Mouse (Mus musculus): Measurements from ENCODE around the gene Aars2. TPM values are rescaled to one million over a fixed set of nuclear protein-coding genes. Genes with fewer than 3 reads are reported as not detected.

The Aars2 gene
- polyA plus RNA-seq, 1 experiment from 2014 or later: 19.9 TPM

GRCm38 (mm10) chr17:45524961-45525360 is 18.3 kb downstream of the Aars2 start:
- H3K4me1 ChIP-seq (replicated peaks; ENCODE audit: control insufficient read depth, insufficient read depth, low read length): peaks cover 9% of the 10 kb centered on the region
- H3K4me3 ChIP-seq (ENCODE audit: low read length): no peak overlapping the region
- no peaks in the 10 kb centered on the region for H3K9me3 ChIP-seq (ENCODE audit: control insufficient read depth, low read length)
- ATAC-seq (ENCODE audit: low read depth): no peak
- H3K27me3 ChIP-seq (ENCODE audit: control insufficient read depth, insufficient read depth, low read depth, low read length): peaks cover 3% of the 10 kb centered on the region
- H3K27ac ChIP-seq (ENCODE audit: low read length): no peak overlapping the region
- no peak overlapping the region for H3K4me2 ChIP-seq (ENCODE audit: low read depth, low read length)
- WGBS: 47% methylated on average over 4 of the region's 4 CpGs
- H3K36me3 ChIP-seq (ENCODE audit: control insufficient read depth, insufficient read depth, low read length): no peaks in the 10 kb centered on the region
- no peak overlapping the region for H3K9ac ChIP-seq (ENCODE audit: low read length)

GRCm38 (mm10) chr17:45526571-45526970 is 19.9 kb downstream of the Aars2 start:
- WGBS: 21% methylated on average over 5 of the region's 5 CpGs
- Histone ChIP-seq H3K27ac (ENCODE audit: low read length) (no peak overlapping the region), H3K4me2 (ENCODE audit: low read depth, low read length) (no peak overlapping the region), H3K27me3 (ENCODE audit: control insufficient read depth, insufficient read depth, low read depth, low read length) (peaks cover 11% of the 10 kb centered on the region), H3K9me3 (ENCODE audit: control insufficient read depth, low read length) (no peaks in the 10 kb centered on the region), H3K4me1 (replicated peaks; ENCODE audit: control insufficient read depth, insufficient read depth, low read length) (peaks cover 9% of the 10 kb centered on the region), H3K9ac (ENCODE audit: low read length) (no peak overlapping the region), H3K36me3 (ENCODE audit: control insufficient read depth, insufficient read depth, low read length) (no peaks in the 10 kb centered on the region), H3K4me3 (ENCODE audit: low read length) (no peak overlapping the region)
- ATAC-seq (ENCODE audit: low read depth): no peak

- H3K4me1 ChIP-seq (replicated peaks; ENCODE audit: control insufficient read depth, insufficient read depth, low read length): no peaks in the 10 kb centered on the region
- H3K36me3 ChIP-seq (ENCODE audit: control insufficient read depth, insufficient read depth, low read length): no peaks in the 10 kb centered on the region
- no peak overlapping the region for H3K27ac ChIP-seq (ENCODE audit: low read length)
Measured at GRCm38 (mm10) chr17:45530346-45530782, 23.7 kb downstream of the Aars2 start.

GRCm38 (mm10) chr17:45532896-45533295 is 26.3 kb downstream of the Aars2 start:
- no peak overlapping the region for H3K4me2 ChIP-seq (ENCODE audit: low read depth, low read length)
- no peaks in the 10 kb centered on the region for H3K36me3 ChIP-seq (ENCODE audit: control insufficient read depth, insufficient read depth, low read length)
- WGBS: 41% methylated on average over 15 of the region's 15 CpGs
- no peak overlapping the region for H3K27ac ChIP-seq (ENCODE audit: low read length)
- H3K4me1 ChIP-seq (replicated peaks; ENCODE audit: control insufficient read depth, insufficient read depth, low read length): no peaks in the 10 kb centered on the region
- no peak overlapping the region for H3K9ac ChIP-seq (ENCODE audit: low read length)
- H3K9me3 ChIP-seq (ENCODE audit: control insufficient read depth, low read length): no peaks in the 10 kb centered on the region
- ATAC-seq (ENCODE audit: low read depth): no peak
- H3K4me3 ChIP-seq (ENCODE audit: low read length): no peak overlapping the region
- H3K27me3 ChIP-seq (ENCODE audit: control insufficient read depth, insufficient read depth, low read depth, low read length): peaks cover 39% of the 10 kb centered on the region

More at GRCm38 (mm10) chr17:45530346-45530782, 23.7 kb downstream of the Aars2 start:
- no peak for ATAC-seq (ENCODE audit: low read depth)
- WGBS: 44% methylated on average over 13 of the region's 13 CpGs
- H3K4me3 ChIP-seq (ENCODE audit: low read length): no peak overlapping the region
- no peak overlapping the region for H3K9ac ChIP-seq (ENCODE audit: low read length)
- H3K27me3 ChIP-seq (ENCODE audit: control insufficient read depth, insufficient read depth, low read depth, low read length): peaks cover 27% of the 10 kb centered on the region
- no peaks in the 10 kb centered on the region for H3K9me3 ChIP-seq (ENCODE audit: control insufficient read depth, low read length)
- H3K4me2 ChIP-seq (ENCODE audit: low read depth, low read length): no peak overlapping the region

GRCm38 (mm10) chr17:45536264-45536663 is 29.6 kb downstream of the Aars2 start:
- H3K4me2 ChIP-seq (ENCODE audit: low read depth, low read length): no peak overlapping the region
- no peak overlapping the region for H3K4me3 ChIP-seq (ENCODE audit: low read length)
- peaks cover 30% of the 10 kb centered on the region for H3K27me3 ChIP-seq (ENCODE audit: control insufficient read depth, insufficient read depth, low read depth, low read length)
- no peaks in the 10 kb centered on the region for H3K36me3 ChIP-seq (ENCODE audit: control insufficient read depth, insufficient read depth, low read length)
- 6% methylated on average over 5 of the region's 5 CpGs for WGBS
- no peak for ATAC-seq (ENCODE audit: low read depth)
- no peak overlapping the region for H3K9ac ChIP-seq (ENCODE audit: low read length)
- H3K27ac ChIP-seq (ENCODE audit: low read length): no peak overlapping the region
- H3K4me1 ChIP-seq (replicated peaks; ENCODE audit: control insufficient read depth, insufficient read depth, low read length): no peaks in the 10 kb centered on the region
- no peaks in the 10 kb centered on the region for H3K9me3 ChIP-seq (ENCODE audit: control insufficient read depth, low read length)

- Histone ChIP-seq H3K27ac (ENCODE audit: low read length) (no peak overlapping the region), H3K27me3 (ENCODE audit: control insufficient read depth, insufficient read depth, low read depth, low read length) (peaks cover 30% of the 10 kb centered on the region), H3K9me3 (ENCODE audit: control insufficient read depth, low read length) (no peaks in the 10 kb centered on the region), H3K4me1 (replicated peaks; ENCODE audit: control insufficient read depth, insufficient read depth, low read length) (no peaks in the 10 kb centered on the region), H3K9ac (ENCODE audit: low read length) (no peak overlapping the region), H3K4me2 (ENCODE audit: low read depth, low read length) (no peak overlapping the region), H3K36me3 (ENCODE audit: control insufficient read depth, insufficient read depth, low read length) (no peaks in the 10 kb centered on the region), H3K4me3 (ENCODE audit: low read length) (no peak overlapping the region)
- WGBS: 48% methylated on average over 4 of the region's 4 CpGs
- no peak for ATAC-seq (ENCODE audit: low read depth)
Measured at GRCm38 (mm10) chr17:45538394-45538793, 31.8 kb downstream of the Aars2 start.

- Histone ChIP-seq H3K4me1 (replicated peaks; ENCODE audit: control insufficient read depth, insufficient read depth, low read length) (no peaks in the 10 kb centered on the region), H3K36me3 (ENCODE audit: control insufficient read depth, insufficient read depth, low read length) (no peaks in the 10 kb centered on the region), H3K27me3 (ENCODE audit: control insufficient read depth, insufficient read depth, low read depth, low read length) (peaks cover 40% of the 10 kb centered on the region), H3K27ac (ENCODE audit: low read length) (no peak overlapping the region), H3K4me2 (ENCODE audit: low read depth, low read length) (no peak overlapping the region), H3K9ac (ENCODE audit: low read length) (no peak overlapping the region), H3K9me3 (ENCODE audit: control insufficient read depth, low read length) (no peaks in the 10 kb centered on the region), H3K4me3 (ENCODE audit: low read length) (no peak overlapping the region)
- no peak for ATAC-seq (ENCODE audit: low read depth)
- WGBS: 68% methylated on average over 21 of the region's 21 CpGs
Measured at GRCm38 (mm10) chr17:45539664-45540063, 33.0 kb downstream of the Aars2 start.

- Histone ChIP-seq H3K36me3 (ENCODE audit: control insufficient read depth, insufficient read depth, low read length) (no peaks in the 10 kb centered on the region), H3K9ac (ENCODE audit: low read length) (no peak overlapping the region), H3K9me3 (ENCODE audit: control insufficient read depth, low read length) (no peaks in the 10 kb centered on the region), H3K4me2 (ENCODE audit: low read depth, low read length) (no peak overlapping the region), H3K27me3 (ENCODE audit: control insufficient read depth, insufficient read depth, low read depth, low read length) (peaks cover 45% of the 10 kb centered on the region), H3K27ac (ENCODE audit: low read length) (no peak overlapping the region), H3K4me3 (ENCODE audit: low read length) (no peak overlapping the region), H3K4me1 (replicated peaks; ENCODE audit: control insufficient read depth, insufficient read depth, low read length) (peaks cover 10% of the 10 kb centered on the region)
- no peak for ATAC-seq (ENCODE audit: low read depth)
- 12% methylated on average over 6 of the region's 6 CpGs for WGBS
Measured at GRCm38 (mm10) chr17:45542129-45542528, 35.5 kb downstream of the Aars2 start.

- peaks cover 50% of the 10 kb centered on the region for H3K27me3 ChIP-seq (ENCODE audit: control insufficient read depth, insufficient read depth, low read depth, low read length)
- H3K4me1 ChIP-seq (replicated peaks; ENCODE audit: control insufficient read depth, insufficient read depth, low read length): peaks cover 10% of the 10 kb centered on the region
- no peaks in the 10 kb centered on the region for H3K9me3 ChIP-seq (ENCODE audit: control insufficient read depth, low read length)
- no peak overlapping the region for H3K4me2 ChIP-seq (ENCODE audit: low read depth, low read length)
- H3K36me3 ChIP-seq (ENCODE audit: control insufficient read depth, insufficient read depth, low read length): no peaks in the 10 kb centered on the region
- H3K4me3 ChIP-seq (ENCODE audit: low read length): no peak overlapping the region
- WGBS: 69% methylated on average over 2 of the region's 2 CpGs
- no peak overlapping the region for H3K27ac ChIP-seq (ENCODE audit: low read length)
- no peak overlapping the region for H3K9ac ChIP-seq (ENCODE audit: low read length)
- ATAC-seq (ENCODE audit: low read depth): no peak
Measured at GRCm38 (mm10) chr17:45542705-45543104, 36.1 kb downstream of the Aars2 start.

GRCm38 (mm10) chr17:45543115-45543514 is 36.5 kb downstream of the Aars2 start:
- ATAC-seq (ENCODE audit: low read depth): no peak
- WGBS: 50% methylated on average over 1 of the region's 1 CpGs
- H3K27me3 ChIP-seq (ENCODE audit: control insufficient read depth, insufficient read depth, low read depth, low read length): peaks cover 54% of the 10 kb centered on the region

More at GRCm38 (mm10) chr17:45543115-45543514, 36.5 kb downstream of the Aars2 start:
- H3K27ac ChIP-seq (ENCODE audit: low read length): no peak overlapping the region
- H3K4me1 ChIP-seq (replicated peaks; ENCODE audit: control insufficient read depth, insufficient read depth, low read length): peaks cover 10% of the 10 kb centered on the region
- no peaks in the 10 kb centered on the region for H3K36me3 ChIP-seq (ENCODE audit: control insufficient read depth, insufficient read depth, low read length)
- H3K4me2 ChIP-seq (ENCODE audit: low read depth, low read length): no peak overlapping the region
- no peak overlapping the region for H3K4me3 ChIP-seq (ENCODE audit: low read length)
- H3K9me3 ChIP-seq (ENCODE audit: control insufficient read depth, low read length): no peaks in the 10 kb centered on the region
- no peak overlapping the region for H3K9ac ChIP-seq (ENCODE audit: low read length)
